Mouse (Mus musculus): ENCODE data around the gene Hal. TPM values are rescaled to one million over a fixed set of nuclear protein-coding genes. Genes with fewer than 3 reads are reported as not detected.

Hal gene
- 0.05 TPM in 1 of 2 replicates, not detected in the other for polyA plus RNA-seq (2014; fragmentation: Nextera tagmentation; extraction: Ambion mirVana)

GRCm38 (mm10) chr10:93488066-93488827 lies at the start of gene Hal:
Gene Hal (plus strand): TSS chr10:93488768.
- no peak within 1 kb of the TSS for H3K9ac ChIP-seq (replicated peaks; ENCODE audit: low read depth, low read length)
- no peak within 1 kb of the TSS for H3K4me3 ChIP-seq (ENCODE audit: low read depth, low read length)
- no peak within 1 kb of the TSS for H3K27ac ChIP-seq (ENCODE audit: low read depth, low read length)
- ATAC-seq (ENCODE audit: low read depth): no peak
- no peaks in the 10 kb centered on the region for H3K27me3 ChIP-seq (ENCODE audit: control insufficient read depth, insufficient read depth, low read length)
- H3K9me3 ChIP-seq (ENCODE audit: control insufficient read depth, low read length): no peaks in the 10 kb centered on the region
- WGBS: 60% methylated on average over 17 of the region's 17 CpGs
- no peaks in the 10 kb centered on the region for H3K4me1 ChIP-seq (ENCODE audit: control insufficient read depth, insufficient read depth, low read length)
- H3K4me2 ChIP-seq (ENCODE audit: low read depth, low read length): no peak within 1 kb of the TSS
- 0 out of 2 replicates have a peak, but pooled peaks cover 2% of the 10 kb centered on the region for H3K36me3 ChIP-seq (ENCODE audit: control insufficient read depth, insufficient read depth, low read length)

DNA sequence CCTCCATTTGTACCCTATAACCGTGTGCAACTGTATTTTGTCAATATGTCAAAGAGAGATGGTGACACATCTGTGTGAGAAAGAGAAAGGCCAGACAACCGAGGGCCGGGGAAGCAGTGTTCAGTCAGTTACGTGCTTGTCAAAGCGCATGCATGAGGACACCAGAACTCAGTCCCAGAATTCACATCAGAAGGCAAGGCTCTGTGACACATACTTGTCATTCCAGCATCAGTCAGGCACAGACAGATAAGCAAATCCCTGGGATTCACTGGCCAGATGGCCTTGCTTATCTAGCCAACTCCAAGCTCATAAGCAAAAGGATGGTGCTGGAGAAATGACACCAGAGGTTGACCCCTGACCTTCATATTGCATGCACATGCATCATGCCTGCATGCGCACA lies 47.1 kb upstream of the Hal start:
- no peak overlapping the region for H3K9ac ChIP-seq (replicated peaks; ENCODE audit: low read depth, low read length)
- no peak overlapping the region for H3K4me3 ChIP-seq (ENCODE audit: low read depth, low read length)
- H3K4me2 ChIP-seq (ENCODE audit: low read depth, low read length): no peak overlapping the region
- H3K27ac ChIP-seq (ENCODE audit: low read depth, low read length): no peak overlapping the region
- H3K27me3 ChIP-seq (ENCODE audit: control insufficient read depth, insufficient read depth, low read length): no peaks in the 10 kb centered on the region
- no peaks in the 10 kb centered on the region for H3K36me3 ChIP-seq (ENCODE audit: control insufficient read depth, insufficient read depth, low read length)
- 93% methylated on average over 6 of the region's 6 CpGs for WGBS
- ATAC-seq (ENCODE audit: low read depth): no peak
- no peaks in the 10 kb centered on the region for H3K4me1 ChIP-seq (ENCODE audit: control insufficient read depth, insufficient read depth, low read length)
- no peaks in the 10 kb centered on the region for H3K9me3 ChIP-seq (ENCODE audit: control insufficient read depth, low read length)

DNA sequence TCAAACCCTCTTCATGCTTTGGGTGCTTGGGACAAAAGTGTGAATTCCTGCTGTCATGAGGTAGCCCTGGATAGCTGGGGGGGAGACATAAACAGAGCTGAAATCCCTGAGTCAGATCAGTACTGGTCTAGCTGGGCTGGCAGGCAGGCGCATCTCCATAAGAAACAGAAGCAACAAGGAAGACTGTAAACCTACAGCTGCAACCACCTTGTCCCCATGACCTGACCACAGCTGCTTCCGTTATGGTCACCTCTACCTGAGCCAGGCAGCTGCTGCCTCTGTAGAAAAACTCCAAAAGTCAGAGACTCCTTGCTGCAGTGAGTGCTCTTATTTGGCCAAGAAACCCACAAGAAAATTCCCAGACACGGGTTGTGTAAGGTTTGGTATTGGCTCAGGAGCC lies 46.4 kb upstream of the Hal start:
- Histone ChIP-seq H3K27ac (ENCODE audit: low read depth, low read length) (no peak overlapping the region), H3K4me3 (ENCODE audit: low read depth, low read length) (no peak overlapping the region), H3K4me1 (ENCODE audit: control insufficient read depth, insufficient read depth, low read length) (no peaks in the 10 kb centered on the region), H3K27me3 (ENCODE audit: control insufficient read depth, insufficient read depth, low read length) (no peaks in the 10 kb centered on the region), H3K9ac (replicated peaks; ENCODE audit: low read depth, low read length) (no peak overlapping the region), H3K4me2 (ENCODE audit: low read depth, low read length) (no peak overlapping the region), H3K9me3 (ENCODE audit: control insufficient read depth, low read length) (no peaks in the 10 kb centered on the region), H3K36me3 (ENCODE audit: control insufficient read depth, insufficient read depth, low read length) (no peaks in the 10 kb centered on the region)
- WGBS: 80% methylated on average over 3 of the region's 3 CpGs
- ATAC-seq (ENCODE audit: low read depth): no peak

DNA sequence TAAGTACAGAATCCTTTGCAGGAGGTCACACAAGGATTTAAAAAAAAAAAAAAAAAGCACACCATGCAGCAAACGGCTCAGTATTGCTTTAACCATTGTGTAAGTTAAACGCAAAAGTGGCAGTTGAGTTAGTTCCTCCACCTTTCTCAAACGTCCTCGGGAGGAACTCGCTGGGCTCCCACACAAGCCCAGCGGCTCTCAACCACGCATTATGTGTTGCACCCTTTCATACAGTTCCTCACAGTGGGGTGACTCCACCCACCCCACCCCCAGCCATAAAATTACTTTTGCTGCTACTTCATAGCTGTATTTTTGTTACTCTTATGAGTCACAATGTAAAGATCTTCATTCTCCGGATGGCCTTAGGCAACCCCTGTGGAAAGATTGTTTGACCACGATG lies 44.2 kb upstream of the Hal start:
- H3K4me3 ChIP-seq (ENCODE audit: low read depth, low read length): no peak overlapping the region
- ATAC-seq (ENCODE audit: low read depth): no peak
- H3K9me3 ChIP-seq (ENCODE audit: control insufficient read depth, low read length): no peaks in the 10 kb centered on the region
- WGBS: 77% methylated on average over 9 of the region's 9 CpGs
- H3K9ac ChIP-seq (replicated peaks; ENCODE audit: low read depth, low read length): no peak overlapping the region
- no peaks in the 10 kb centered on the region for H3K27me3 ChIP-seq (ENCODE audit: control insufficient read depth, insufficient read depth, low read length)
- H3K4me1 ChIP-seq (ENCODE audit: control insufficient read depth, insufficient read depth, low read length): no peaks in the 10 kb centered on the region
- no peak overlapping the region for H3K27ac ChIP-seq (ENCODE audit: low read depth, low read length)
- H3K36me3 ChIP-seq (ENCODE audit: control insufficient read depth, insufficient read depth, low read length): no peaks in the 10 kb centered on the region
- no peak overlapping the region for H3K4me2 ChIP-seq (ENCODE audit: low read depth, low read length)

GRCm38 (mm10) chr10:93447398-93447797 lies 41.2 kb upstream of the Hal start:
- Histone ChIP-seq H3K9me3 (ENCODE audit: control insufficient read depth, low read length) (no peaks in the 10 kb centered on the region), H3K27ac (ENCODE audit: low read depth, low read length) (no peak overlapping the region), H3K27me3 (ENCODE audit: control insufficient read depth, insufficient read depth, low read length) (no peaks in the 10 kb centered on the region), H3K4me3 (ENCODE audit: low read depth, low read length) (no peak overlapping the region), H3K9ac (replicated peaks; ENCODE audit: low read depth, low read length) (no peak overlapping the region), H3K36me3 (ENCODE audit: control insufficient read depth, insufficient read depth, low read length) (no peaks in the 10 kb centered on the region), H3K4me2 (ENCODE audit: low read depth, low read length) (no peak overlapping the region), H3K4me1 (ENCODE audit: control insufficient read depth, insufficient read depth, low read length) (no peaks in the 10 kb centered on the region)
- 79% methylated on average over 10 of the region's 10 CpGs for WGBS
- no peak for ATAC-seq (ENCODE audit: low read depth)

DNA sequence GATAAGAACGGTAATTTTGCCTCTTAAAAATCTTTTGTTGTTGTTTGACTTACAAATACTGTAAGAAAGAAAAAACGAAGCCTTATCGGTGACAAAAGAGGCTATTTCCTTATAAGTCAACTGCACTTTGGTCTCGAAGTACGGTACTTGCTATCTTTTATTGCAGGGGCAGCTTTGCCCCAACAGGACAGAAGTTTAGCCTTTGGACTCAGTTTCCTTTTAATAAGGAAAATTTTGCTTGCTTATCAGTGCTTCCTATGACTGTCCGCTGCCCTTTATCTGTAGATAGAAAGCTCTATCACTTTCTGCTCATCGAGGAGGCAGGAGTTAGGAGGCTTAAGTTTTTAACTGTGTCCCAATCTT lies 33.9 kb upstream of the Hal start:
- ATAC-seq (ENCODE audit: low read depth): no peak
- Histone ChIP-seq H3K27ac (ENCODE audit: low read depth, low read length) (no peak overlapping the region), H3K9ac (replicated peaks; ENCODE audit: low read depth, low read length) (no peak overlapping the region), H3K9me3 (ENCODE audit: control insufficient read depth, low read length) (no peaks in the 10 kb centered on the region), H3K4me1 (ENCODE audit: control insufficient read depth, insufficient read depth, low read length) (peaks cover 15% of the 10 kb centered on the region), H3K4me3 (ENCODE audit: low read depth, low read length) (peak overlapping the region; percentile 74; the same call in 1 of the 2 replicates), H3K4me2 (ENCODE audit: low read depth, low read length) (peak overlapping the region; percentile 85), H3K27me3 (ENCODE audit: control insufficient read depth, insufficient read depth, low read length) (peaks cover 2% of the 10 kb centered on the region; the same call in 1 of the 2 replicates), H3K36me3 (ENCODE audit: control insufficient read depth, insufficient read depth, low read length) (no peaks in the 10 kb centered on the region)
- 67% methylated on average over 7 of the region's 7 CpGs for WGBS

- 88% methylated on average over 11 of the region's 11 CpGs for WGBS
- Histone ChIP-seq H3K4me3 (ENCODE audit: low read depth, low read length) (no peak overlapping the region), H3K27me3 (ENCODE audit: control insufficient read depth, insufficient read depth, low read length) (no peaks in the 10 kb centered on the region), H3K9ac (replicated peaks; ENCODE audit: low read depth, low read length) (no peak overlapping the region), H3K36me3 (ENCODE audit: control insufficient read depth, insufficient read depth, low read length) (0 out of 2 replicates have a peak, but pooled peaks cover 3% of the 10 kb centered on the region), H3K4me1 (ENCODE audit: control insufficient read depth, insufficient read depth, low read length) (0 out of 2 replicates have a peak, but pooled peaks cover 5% of the 10 kb centered on the region), H3K27ac (ENCODE audit: low read depth, low read length) (no peak overlapping the region), H3K9me3 (ENCODE audit: control insufficient read depth, low read length) (no peaks in the 10 kb centered on the region), H3K4me2 (ENCODE audit: low read depth, low read length) (no peak overlapping the region)
- ATAC-seq (ENCODE audit: low read depth): no peak
Measured at GRCm38 (mm10) chr10:93460106-93460505, 28.5 kb upstream of the Hal start.

GRCm38 (mm10) chr10:93462692-93463382 lies 25.7 kb upstream of the Hal start:
- ATAC-seq (ENCODE audit: low read depth): no peak
- no peak overlapping the region for H3K4me2 ChIP-seq (ENCODE audit: low read depth, low read length)

GRCm38 (mm10) chr10:93463611-93464010 lies 25.0 kb upstream of the Hal start:
- no peaks in the 10 kb centered on the region for H3K27me3 ChIP-seq (ENCODE audit: control insufficient read depth, insufficient read depth, low read length)
- no peak for ATAC-seq (ENCODE audit: low read depth)
- H3K36me3 ChIP-seq (ENCODE audit: control insufficient read depth, insufficient read depth, low read length): 0 out of 2 replicates have a peak, but pooled peaks cover 12% of the 10 kb centered on the region

More at GRCm38 (mm10) chr10:93462692-93463382, 25.7 kb upstream of the Hal start:
- H3K27me3 ChIP-seq (ENCODE audit: control insufficient read depth, insufficient read depth, low read length): no peaks in the 10 kb centered on the region
- no peak overlapping the region for H3K27ac ChIP-seq (ENCODE audit: low read depth, low read length)
- no peak overlapping the region for H3K4me3 ChIP-seq (ENCODE audit: low read depth, low read length)
- H3K9me3 ChIP-seq (ENCODE audit: control insufficient read depth, low read length): no peaks in the 10 kb centered on the region
- WGBS: 92% methylated on average over 7 of the region's 7 CpGs
- H3K36me3 ChIP-seq (ENCODE audit: control insufficient read depth, insufficient read depth, low read length): 0 out of 2 replicates have a peak, but pooled peaks cover 12% of the 10 kb centered on the region
- no peak overlapping the region for H3K9ac ChIP-seq (replicated peaks; ENCODE audit: low read depth, low read length)
- H3K4me1 ChIP-seq (ENCODE audit: control insufficient read depth, insufficient read depth, low read length): no peaks in the 10 kb centered on the region

More at GRCm38 (mm10) chr10:93463611-93464010, 25.0 kb upstream of the Hal start:
- Histone ChIP-seq H3K27ac (ENCODE audit: low read depth, low read length) (no peak overlapping the region), H3K4me1 (ENCODE audit: control insufficient read depth, insufficient read depth, low read length) (no peaks in the 10 kb centered on the region), H3K4me3 (ENCODE audit: low read depth, low read length) (no peak overlapping the region), H3K4me2 (ENCODE audit: low read depth, low read length) (no peak overlapping the region), H3K9me3 (ENCODE audit: control insufficient read depth, low read length) (no peaks in the 10 kb centered on the region), H3K9ac (replicated peaks; ENCODE audit: low read depth, low read length) (no peak overlapping the region)
- 93% methylated on average over 13 of the region's 13 CpGs for WGBS
